9 mouse cellular contexts compared by ENCODE assay signal in genomic region chr17:47887381-47888154, GRCm38 (mm10). TPM values are rescaled to one million over a fixed set of nuclear protein-coding genes. Genes with fewer than 3 reads are reported as not detected.
DNase-seq lines count a peak whose midpoint lies in the region; ATAC-seq and TF ChIP-seq lines count a peak whose summit lies in the region.
"Had no signal": no experiment of that assay in that cellular context is flagged by ENCODE, and none has a peak within 500 bp of the region (broad histone marks: within the 10 kb centered on the region; RNA-seq: fewer than 3 reads in every experiment).

No protein-coding gene starts in this region.

- no peak for TF ChIP-seq CTCF in lung, postnatal 0 days (IDR thresholded peaks at IDR 0.05)
- no peak for TF ChIP-seq CTCF in lung, adult 2 months (IDR thresholded peaks at IDR 0.05; ENCODE audit: insufficient read depth, low read length)
- TF ChIP-seq CTCF in layer of hippocampus, adult 2 months (conservative IDR thresholded peaks at IDR 0.05): no peak

- H3K4me2 ChIP-seq in lung, postnatal 0 days (replicated peaks; ENCODE audit: low read depth, low read length): no peak overlapping the region
- H3K4me2 ChIP-seq in forebrain, embryonic 15.5 days (replicated peaks): no peak overlapping the region
- no peak overlapping the region for H3K4me2 ChIP-seq in liver, embryonic 15.5 days

- peak; percentile 6; the same call in 1 of the 2 replicates for ATAC-seq in lung, postnatal 0 days
- peak; percentile 65 for ATAC-seq in forebrain, embryonic 15.5 days (replicated peaks)
- peak; percentile 31; the same call in 1 of the 2 replicates for ATAC-seq in liver, embryonic 15.5 days (ENCODE audit: insufficient read depth)

- H3K4me1 ChIP-seq in lung, postnatal 0 days (ENCODE audit: insufficient read depth, low read depth, low read length): peaks cover 6% of the 10 kb centered on the region; the same call in 1 of the 2 replicates
- H3K4me1 ChIP-seq in lung, adult 2 months (ENCODE audit: control insufficient read depth, insufficient read depth, low read length): peaks cover 4% of the 10 kb centered on the region; the same call in 1 of the 2 replicates
- peaks cover 40% of the 10 kb centered on the region for H3K4me1 ChIP-seq in forebrain, embryonic 15.5 days
- H3K4me1 ChIP-seq in liver, embryonic 15.5 days (replicated peaks): peaks cover 48% of the 10 kb centered on the region

- H3K9ac ChIP-seq in lung, postnatal 0 days (replicated peaks; ENCODE audit: low read depth): no peak overlapping the region
- H3K9ac ChIP-seq in forebrain, embryonic 15.5 days (replicated peaks): no peak overlapping the region; the same call in 1 of the 2 replicates
- H3K9ac ChIP-seq in liver, embryonic 15.5 days: no peak overlapping the region

- no peak overlapping the region for H3K27ac ChIP-seq in lung, postnatal 0 days (ENCODE audit: low read length)
- H3K27ac ChIP-seq in forebrain, embryonic 15.5 days (replicated peaks): peak overlapping the region; percentile 89
- H3K27ac ChIP-seq in liver, embryonic 15.5 days (replicated peaks): peak overlapping the region; percentile 64
- H3K27ac ChIP-seq in layer of hippocampus, adult 2 months: no peak overlapping the region
- H3K27ac ChIP-seq: macrophage had no signal

- no peak for TF ChIP-seq EP300 in lung, postnatal 0 days (IDR thresholded peaks at IDR 0.05)

- peaks cover 4% of the 10 kb centered on the region; the same call in 1 of the 2 replicates for H3K36me3 ChIP-seq in lung, postnatal 0 days (ENCODE audit: insufficient read depth, low read length)
- H3K36me3 ChIP-seq in forebrain, embryonic 15.5 days: no peaks in the 10 kb centered on the region
- peaks cover 7% of the 10 kb centered on the region; the same call in 1 of the 2 replicates for H3K36me3 ChIP-seq in liver, embryonic 15.5 days (replicated peaks)

- no peaks in the 10 kb centered on the region for H3K27me3 ChIP-seq in lung, postnatal 0 days (replicated peaks; ENCODE audit: insufficient read depth, low read length)
- H3K27me3 ChIP-seq in forebrain, embryonic 15.5 days: no peaks in the 10 kb centered on the region
- H3K27me3 ChIP-seq in liver, embryonic 15.5 days: no peaks in the 10 kb centered on the region

- peak; percentile 62 for DNase-seq in lung, postnatal 0 days (ENCODE audit: low spot score)
- no peak for DNase-seq in lung, adult 2 months
- DNase-seq in thymus, postnatal 14 days: peak; percentile 73
- no peak for DNase-seq in layer of hippocampus, postnatal 14 days (ENCODE audit: low spot score in 2 of 2)
- no peak for DNase-seq in layer of hippocampus, adult 2 months (ENCODE audit: low spot score in 2 of 2)
- no peak for DNase-seq in urinary bladder, adult 2 months (ENCODE audit: low spot score)

- TF ChIP-seq POLR2A in lung, adult 2 months (IDR thresholded peaks at IDR 0.05; ENCODE audit: borderline replicate concordance, extremely low read depth, low read depth, low read length): no peak

- WGBS in lung, postnatal 0 days: 29% methylated on average over 12 of the region's 13 CpGs
- 28% methylated on average over 13 of the region's 13 CpGs for WGBS in lung, adult 2 months
- 18% methylated on average over 13 of the region's 13 CpGs for WGBS in forebrain, embryonic 15.5 days
- 17% methylated on average over 13 of the region's 13 CpGs for WGBS in liver, embryonic 15.5 days (ENCODE audit: insufficient replicate concordance)

- H3K4me3 ChIP-seq in lung, postnatal 0 days (ENCODE audit: low read depth, low read length): no peak overlapping the region
- no peak overlapping the region for H3K4me3 ChIP-seq in lung, adult 2 months (replicated peaks; ENCODE audit: extremely low read depth, low read depth, low read length)
- H3K4me3 ChIP-seq in forebrain, embryonic 15.5 days: no peak overlapping the region
- no peak overlapping the region for H3K4me3 ChIP-seq in liver, embryonic 15.5 days (replicated peaks)
- no peak overlapping the region for H3K4me3 ChIP-seq in layer of hippocampus, adult 2 months

- H3K9me3 ChIP-seq in lung, postnatal 0 days (ENCODE audit: low read length): no peaks in the 10 kb centered on the region
- H3K9me3 ChIP-seq in forebrain, embryonic 15.5 days: no peaks in the 10 kb centered on the region
- H3K9me3 ChIP-seq in liver, embryonic 15.5 days (replicated peaks): no peaks in the 10 kb centered on the region

RNA-seq across cellular contexts. Expression of gene Foxp4, which starts 36.9 kb away (rescaled TPM):
- polyA plus RNA-seq in lung, postnatal 0 days (2015; fragmentation: Nextera tagmentation; extraction: Ambion mirVana): 10.2 and 14.3 TPM in 2 replicates
- polyA plus RNA-seq in lung, adult 2 months (2012; rRNA removed): 100 and 117 TPM in 2 replicates
- polyA plus RNA-seq in forebrain, embryonic 15.5 days (2015; fragmentation: Nextera tagmentation; extraction: Ambion mirVana): 33.2 and 37.3 TPM in 2 replicates
- 4.6 and 4.8 TPM in 2 replicates for polyA plus RNA-seq in liver, embryonic 15.5 days (2015; fragmentation: Nextera tagmentation; extraction: Ambion mirVana)
- total RNA-seq in layer of hippocampus, postnatal 14 days (2021): 10 to 100 TPM; 43.4 to 49.1 TPM
- total RNA-seq in layer of hippocampus, adult 2 months (2021): 10 to 100 TPM; 52.1 to 53.3 TPM
- polyA plus RNA-seq in urinary bladder, adult 2 months (2012; rRNA removed): 23.6 and 36.5 TPM in 2 replicates

RNA-seq across cellular contexts. Expression of gene Mdfi, which starts 53.1 kb away (rescaled TPM):
- 8.3 and 9.3 TPM in 2 replicates for polyA plus RNA-seq in lung, postnatal 0 days (2015; fragmentation: Nextera tagmentation; extraction: Ambion mirVana)
- polyA plus RNA-seq in lung, adult 2 months (2012; rRNA removed): 38.8 and 51.1 TPM in 2 replicates
- 2.5 and 2.7 TPM in 2 replicates for polyA plus RNA-seq in forebrain, embryonic 15.5 days (2015; fragmentation: Nextera tagmentation; extraction: Ambion mirVana)
- polyA plus RNA-seq in liver, embryonic 15.5 days (2015; fragmentation: Nextera tagmentation; extraction: Ambion mirVana): 0.76 and 1.2 TPM in 2 replicates
- total RNA-seq in layer of hippocampus, postnatal 14 days (2021): 1 to 10 TPM; 1.4 to 1.8 TPM
- under 1 TPM; 0.49 to 0.83 TPM for total RNA-seq in layer of hippocampus, adult 2 months (2021)
- 28.5 and 36.2 TPM in 2 replicates for polyA plus RNA-seq in urinary bladder, adult 2 months (2012; rRNA removed)
- polyA plus RNA-seq: macrophage had no signal

Comparison
In these comparisons a context has a peak if more than half of its experiments do, and no peak if none do; other contexts are left out.
1. DNase-seq: peak in lung, postnatal 0 days (single experiment) and thymus, postnatal 14 days (single experiment); none in lung, adult 2 months (single experiment), layer of hippocampus, postnatal 14 days (0 of 2), layer of hippocampus, adult 2 months (0 of 2) and urinary bladder, adult 2 months (single experiment).
2. ATAC-seq: peak in every context shown above with its lines; median percentile 65 in forebrain, embryonic 15.5 days; 31 in liver, embryonic 15.5 days; 6 in lung, postnatal 0 days.
3. H3K27ac ChIP-seq: peak in forebrain, embryonic 15.5 days (single experiment) and liver, embryonic 15.5 days (single experiment); none in lung, postnatal 0 days (single experiment) and layer of hippocampus, adult 2 months (single experiment).